8 mouse cellular contexts compared by ENCODE assay signal in the genomic region with DNA sequence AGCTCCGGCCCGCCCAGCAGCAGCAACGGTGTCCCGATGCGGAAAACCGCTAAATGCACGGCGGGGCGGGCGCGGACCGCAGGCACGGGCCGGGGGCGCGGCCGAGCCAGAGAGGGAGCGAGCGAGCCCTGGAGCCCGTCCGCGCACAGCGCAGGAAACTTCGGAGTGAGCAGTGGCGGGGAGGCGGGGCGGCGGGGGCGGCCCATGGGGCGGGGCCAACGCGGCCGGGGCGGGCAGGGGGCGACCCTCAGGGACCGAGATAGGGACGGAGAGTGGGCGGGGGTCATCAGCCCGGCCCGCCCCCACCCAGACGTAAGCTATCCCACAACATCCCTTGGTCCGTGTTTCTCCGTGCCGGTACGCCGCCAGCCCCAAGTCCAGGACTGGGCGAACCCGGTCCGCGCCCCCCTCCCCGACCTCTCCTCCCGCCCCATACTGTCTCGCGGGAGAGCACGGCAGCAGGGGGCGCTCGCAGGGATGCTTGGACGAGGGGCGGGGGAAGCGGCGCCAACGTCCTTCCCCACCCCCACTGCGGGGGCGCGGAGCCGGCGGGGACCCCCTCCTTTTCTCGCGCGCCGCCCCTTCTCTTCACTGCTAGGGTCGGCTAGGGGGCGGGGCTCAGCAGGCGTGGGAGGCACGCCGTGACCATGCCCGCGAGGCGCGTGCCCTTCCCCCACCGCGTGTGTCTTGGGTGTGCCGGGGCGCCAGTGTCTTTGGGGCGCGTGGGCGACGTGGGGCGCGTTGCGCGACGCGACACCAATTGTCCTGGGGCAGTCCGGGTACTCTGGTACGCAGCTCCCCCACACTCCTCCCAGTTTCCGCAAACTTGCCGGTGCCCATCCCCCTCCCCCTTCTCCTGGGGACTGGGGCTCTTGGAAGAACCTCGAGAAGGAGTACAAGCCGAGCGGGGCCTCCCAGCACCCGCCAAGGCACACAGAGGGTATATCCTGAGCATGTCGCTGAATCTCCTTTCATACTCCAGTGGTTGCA. TPM values are rescaled to one million over a fixed set of nuclear protein-coding genes. Genes with fewer than 3 reads are reported as not detected.
DNase-seq lines count a peak whose midpoint lies in the region; ATAC-seq lines count a peak whose summit lies in the region.

A gene (minus strand): TSS at position 167 of the 990 bp plus-strand sequence.

- H3K4me2 ChIP-seq in embryonic facial prominence, embryonic 14.5 days (ENCODE audit: low read depth, low read length): peak within 1 kb of the TSS; percentile 97

- peak within 1 kb of the TSS; percentile 78 for H3K4me3 ChIP-seq in embryonic facial prominence, embryonic 14.5 days (ENCODE audit: low read depth, low read length)

- peaks cover 46% of the 10 kb centered on the region for H3K4me1 ChIP-seq in embryonic facial prominence, embryonic 14.5 days (ENCODE audit: control insufficient read depth, insufficient read depth, low read length)

- DNase-seq in spleen, adult 18-20 months: peak; percentile 16 to 27
- DNase-seq in spleen, adult 12 weeks (ENCODE audit: low spot score): no peak
- peak; percentile 89 for DNase-seq in embryonic facial prominence, embryonic 14.5 days (ENCODE audit: low spot score)
- peak; percentile 68 to 69 for DNase-seq in heart, postnatal 14 days
- DNase-seq in layer of hippocampus, postnatal 25 days (ENCODE audit: extremely low spot score in 1 of 2, low spot score in 1 of 2): peak; percentile 78 to 88
- DNase-seq in lung, postnatal 36 days: peak; percentile 6
- DNase-seq in right cerebral cortex, postnatal 4 days: peak; percentile 99

- peak within 1 kb of the TSS; percentile 84 for H3K27ac ChIP-seq in embryonic facial prominence, embryonic 14.5 days (replicated peaks; ENCODE audit: low read depth, low read length)

- H3K9me3 ChIP-seq in embryonic facial prominence, embryonic 14.5 days (ENCODE audit: control insufficient read depth, low read length): no peaks in the 10 kb centered on the region

- peak within 1 kb of the TSS; percentile 84 for H3K9ac ChIP-seq in embryonic facial prominence, embryonic 14.5 days (ENCODE audit: low read depth, low read length)

- intact Hi-C loops in heart, postnatal 14 days (cut with DNase I): loop anchor here (5.0 kb wide), 1 partner anchor 37 kb away; no protein-coding TSS in a partner anchor

- 0 out of 2 replicates have a peak, but pooled peaks cover 9% of the 10 kb centered on the region for H3K27me3 ChIP-seq in embryonic facial prominence, embryonic 14.5 days (replicated peaks; ENCODE audit: control insufficient read depth, insufficient read depth, low read length)

- 2% methylated on average over 16 of the region's 103 CpGs for WGBS in embryonic facial prominence, embryonic 14.5 days

- no peaks in the 10 kb centered on the region for H3K36me3 ChIP-seq in embryonic facial prominence, embryonic 14.5 days (ENCODE audit: control insufficient read depth, insufficient read depth, low read length)

- ATAC-seq in embryonic facial prominence, embryonic 14.5 days (ENCODE audit: low read depth): peak; percentile 89
- no peak for ATAC-seq in megakaryocyte progenitor cell, adult 5-6 weeks (replicated peaks; ENCODE audit: poor library complexity)

RNA-seq across cellular contexts. Expression of the gene that starts here (rescaled TPM):
- polyA plus RNA-seq in embryonic facial prominence, embryonic 14.5 days (2014; fragmentation: Nextera tagmentation; extraction: Ambion mirVana): 4.9 and 5.2 TPM in 2 replicates
- 1 to 10 TPM; 4.9 to 8.1 TPM for total RNA-seq in heart, postnatal 14 days (2021)
- 100 to 1,000 TPM in 1 of 2 experiments, 10 to 100 TPM in 1; 91.0 to 119 TPM for total RNA-seq in layer of hippocampus, postnatal 25 days (2021)
- total RNA-seq in megakaryocyte progenitor cell, adult 5-6 weeks (2015): 0.32 TPM in 1 of 2 replicates, not detected in the other
- total RNA-seq in megakaryocyte progenitor cell, adult 5-6 weeks (2017): not detected in 2 replicates

Comparison
In these comparisons a context has a peak if more than half of its experiments do, and no peak if none do; other contexts are left out.
1. RNA of the gene that starts here (total RNA-seq): 91.0 to 119 TPM in layer of hippocampus, postnatal 25 days; 4.9 to 8.1 TPM in heart, postnatal 14 days and 0.32 TPM in megakaryocyte progenitor cell, adult 5-6 weeks; every median in the first group is over 10 times any median in the second.